9 mouse cellular contexts compared by ENCODE assay signal in the genomic region with DNA sequence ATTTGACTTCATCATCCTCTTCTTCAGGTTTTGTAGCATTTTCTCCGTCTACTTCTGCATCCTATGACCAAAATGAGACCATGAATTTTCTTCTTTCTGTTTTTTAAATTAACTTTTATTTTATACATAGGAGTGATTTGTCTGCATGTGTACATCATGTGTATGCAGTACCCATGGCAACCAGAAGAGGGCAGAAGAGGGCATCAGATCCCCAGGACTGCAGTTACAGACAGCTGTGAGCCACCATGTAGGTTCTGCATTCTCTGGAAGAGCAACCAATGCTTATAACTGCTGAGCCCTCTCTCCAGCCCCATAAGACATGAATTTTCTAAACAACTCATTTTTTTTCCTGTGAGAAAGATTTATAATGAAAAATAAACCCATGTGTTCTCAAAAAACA. TPM values are rescaled to one million over a fixed set of nuclear protein-coding genes. Genes with fewer than 3 reads are reported as not detected.
A peak's percentile ranks its signal among the peaks of the same experiment; 100 is the strongest.
DNase-seq lines count a peak whose midpoint lies in the region; ATAC-seq and TF ChIP-seq lines count a peak whose summit lies in the region.
"Had no signal": no experiment of that assay in that cellular context is flagged by ENCODE, and none has a peak within 500 bp of the region (broad histone marks: within the 10 kb centered on the region; RNA-seq: fewer than 3 reads in every experiment).

No protein-coding gene starts in this region.

- no peak overlapping the region for H3K4me2 ChIP-seq in hindbrain, postnatal 0 days (ENCODE audit: low read depth, low read length)
- H3K4me2 ChIP-seq in hindbrain, embryonic 12.5 days (replicated peaks) = no peak overlapping the region
- no peak overlapping the region for H3K4me2 ChIP-seq in limb, embryonic 11.5 days (ENCODE audit: low read depth, severe bottlenecking)
- H3K4me2 ChIP-seq: liver, embryonic 15.5 days had no signal

- peak; percentile 29 for DNase-seq in hindbrain, postnatal 0 days (ENCODE audit: low spot score)
- DNase-seq in 3134 (ENCODE audit: extremely low read depth, insufficient read length, low spot score) = peak; percentile 9
- DNase-seq in B cell, adult 2 months = peak; percentile 59 to 66
- peak; percentile 15 for DNase-seq in c-Kit-positive CD71-positive TER-119-negative erythroid progenitor cells, embryonic 14.5 days (ENCODE audit: low read depth)
- DNase-seq in limb, embryonic 11.5 days (ENCODE audit: low spot score) = peak; percentile 70
- peak; percentile 42 to 76 for DNase-seq in spleen, postnatal 10 days (ENCODE audit: low spot score in 2 of 2)
- DNase-seq in yolk sac, embryonic 10.5 days (ENCODE audit: low spot score) = no peak

- no peaks in the 10 kb centered on the region for H3K4me1 ChIP-seq in hindbrain, postnatal 0 days (ENCODE audit: insufficient read depth, low read length)
- no peaks in the 10 kb centered on the region for H3K4me1 ChIP-seq in hindbrain, embryonic 12.5 days
- H3K4me1 ChIP-seq in limb, embryonic 11.5 days (ENCODE audit: control insufficient read depth, insufficient read depth, low read length) = no peaks in the 10 kb centered on the region
- H3K4me1 ChIP-seq: liver, embryonic 15.5 days had no signal

- H3K36me3 ChIP-seq in hindbrain, postnatal 0 days (ENCODE audit: insufficient read depth, low read length) = no peaks in the 10 kb centered on the region
- no peaks in the 10 kb centered on the region for H3K36me3 ChIP-seq in hindbrain, embryonic 12.5 days
- no peaks in the 10 kb centered on the region for H3K36me3 ChIP-seq in limb, embryonic 11.5 days (ENCODE audit: control insufficient read depth, insufficient read depth, low read length)
- H3K36me3 ChIP-seq: liver, embryonic 15.5 days had no signal

- H3K27me3 ChIP-seq in hindbrain, postnatal 0 days (ENCODE audit: insufficient read depth, low read length) = no peaks in the 10 kb centered on the region
- no peaks in the 10 kb centered on the region for H3K27me3 ChIP-seq in hindbrain, embryonic 12.5 days
- no peaks in the 10 kb centered on the region for H3K27me3 ChIP-seq in limb, embryonic 11.5 days (ENCODE audit: control insufficient read depth, insufficient read depth, low read length)
- H3K27me3 ChIP-seq: liver, embryonic 15.5 days had no signal

- 43% methylated on average over 1 of the region's 1 CpGs for WGBS in hindbrain, postnatal 0 days
- 43% methylated on average over 1 of the region's 1 CpGs for WGBS in hindbrain, embryonic 12.5 days
- 45% methylated on average over 1 of the region's 1 CpGs for WGBS in limb, embryonic 11.5 days

- TF ChIP-seq CTCF in hindbrain, postnatal 0 days (IDR thresholded peaks at IDR 0.05; ENCODE audit: low read depth) = peak; percentile 77

- H3K9ac ChIP-seq in hindbrain, postnatal 0 days (replicated peaks; ENCODE audit: low read length) = no peak overlapping the region
- no peak overlapping the region for H3K9ac ChIP-seq in hindbrain, embryonic 12.5 days
- H3K9ac ChIP-seq in limb, embryonic 11.5 days (ENCODE audit: low read length) = no peak overlapping the region
- H3K9ac ChIP-seq: liver, embryonic 15.5 days had no signal

- no peak for ATAC-seq in hindbrain, postnatal 0 days
- no peak for ATAC-seq in hindbrain, embryonic 12.5 days (ENCODE audit: low FRiP score)
- ATAC-seq in limb, embryonic 11.5 days (ENCODE audit: insufficient number of reproducible peaks, low FRiP score, low TSS enrichment, low read depth) = no peak

- H3K4me3 ChIP-seq in hindbrain, postnatal 0 days (ENCODE audit: low read length) = no peak overlapping the region
- no peak overlapping the region for H3K4me3 ChIP-seq in hindbrain, embryonic 12.5 days
- no peak overlapping the region for H3K4me3 ChIP-seq in limb, embryonic 11.5 days (ENCODE audit: low read depth, low read length)
- H3K4me3 ChIP-seq: liver, embryonic 15.5 days had no signal

- H3K27ac ChIP-seq in hindbrain, postnatal 0 days = no peak overlapping the region
- H3K27ac ChIP-seq in hindbrain, embryonic 12.5 days = no peak overlapping the region
- H3K27ac ChIP-seq in limb, embryonic 11.5 days (replicated peaks; ENCODE audit: low read depth, low read length) = no peak overlapping the region
- H3K27ac ChIP-seq: liver, embryonic 15.5 days had no signal

- H3K9me3 ChIP-seq in hindbrain, postnatal 0 days (ENCODE audit: low read length) = no peaks in the 10 kb centered on the region
- no peaks in the 10 kb centered on the region for H3K9me3 ChIP-seq in hindbrain, embryonic 12.5 days (replicated peaks)
- no peaks in the 10 kb centered on the region for H3K9me3 ChIP-seq in limb, embryonic 11.5 days (ENCODE audit: control insufficient read depth, low read length)
- H3K9me3 ChIP-seq: liver, embryonic 15.5 days had no signal

RNA-seq across cellular contexts. Expression of a gene that starts 28.9 kb away (rescaled TPM):
- 28.3 and 36.9 TPM in 2 replicates for total RNA-seq in hindbrain, postnatal 0 days (2014; rRNA removed)
- 185 and 186 TPM in 2 replicates for polyA plus RNA-seq in hindbrain, postnatal 0 days (2015; fragmentation: Nextera tagmentation; extraction: Ambion mirVana)
- polyA plus RNA-seq in hindbrain, embryonic 12.5 days (2016; fragmentation: Nextera tagmentation; extraction: Ambion mirVana) = 193 and 205 TPM in 2 replicates
- polyA plus RNA-seq in limb, embryonic 11.5 days (2014; fragmentation: Nextera tagmentation; extraction: Ambion mirVana) = 230 and 231 TPM in 2 replicates

RNA-seq across cellular contexts. Expression of a gene that starts 28.9 kb away (rescaled TPM):
- 14.5 and 20.0 TPM in 2 replicates for total RNA-seq in hindbrain, postnatal 0 days (2014; rRNA removed)
- polyA plus RNA-seq in hindbrain, postnatal 0 days (2015; fragmentation: Nextera tagmentation; extraction: Ambion mirVana) = 69.8 and 70.7 TPM in 2 replicates
- polyA plus RNA-seq in hindbrain, embryonic 12.5 days (2016; fragmentation: Nextera tagmentation; extraction: Ambion mirVana) = 81.0 and 86.5 TPM in 2 replicates
- 93.4 and 95.6 TPM in 2 replicates for polyA plus RNA-seq in limb, embryonic 11.5 days (2014; fragmentation: Nextera tagmentation; extraction: Ambion mirVana)

RNA-seq across cellular contexts. Expression of a gene that starts 51.4 kb away (rescaled TPM):
- total RNA-seq in hindbrain, postnatal 0 days (2014; rRNA removed) = 0.84 and 1.5 TPM in 2 replicates
- polyA plus RNA-seq in hindbrain, postnatal 0 days (2015; fragmentation: Nextera tagmentation; extraction: Ambion mirVana) = 0.30 and 1.0 TPM in 2 replicates
- not detected in 2 replicates for polyA plus RNA-seq in hindbrain, embryonic 12.5 days (2016; fragmentation: Nextera tagmentation; extraction: Ambion mirVana)
- polyA plus RNA-seq in limb, embryonic 11.5 days (2014; fragmentation: Nextera tagmentation; extraction: Ambion mirVana) = 0.06 and 0.45 TPM in 2 replicates
- polyA plus RNA-seq: liver, embryonic 15.5 days had no signal
